Comparison of ENCODE assay signal across 8 mouse cellular contexts in the genomic region with DNA sequence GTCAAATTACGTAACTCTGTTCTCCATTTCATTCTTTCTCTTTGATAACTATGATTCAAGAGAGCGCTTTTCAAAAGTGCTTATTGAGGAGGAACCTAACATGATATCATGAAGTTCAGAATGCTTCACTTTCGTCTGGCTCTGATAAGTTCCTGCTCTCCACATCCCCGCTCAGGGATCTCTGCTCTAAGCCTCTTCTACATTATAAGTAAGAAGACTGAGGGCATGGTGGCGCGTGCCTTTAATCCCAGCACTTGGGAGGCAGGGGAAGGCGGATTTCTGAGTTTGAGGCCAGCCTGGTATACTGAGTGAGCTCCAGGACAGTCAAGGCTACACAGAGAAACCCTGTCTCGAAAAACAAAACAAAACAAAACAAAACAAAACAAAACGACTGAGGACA. TPM values are rescaled to one million over a fixed set of nuclear protein-coding genes. Genes with fewer than 3 reads are reported as not detected.
A peak's percentile ranks its signal among the peaks of the same experiment; 100 is the strongest.
DNase-seq lines count a peak whose midpoint lies in the region; ATAC-seq and TF ChIP-seq lines count a peak whose summit lies in the region.

No protein-coding gene starts in this region.

- TF ChIP-seq CTCF in lung, postnatal 0 days (IDR thresholded peaks at IDR 0.05) = no peak

- WGBS in embryonic facial prominence, embryonic 13.5 days = 16% methylated on average over 9 of the region's 9 CpGs
- 20% methylated on average over 9 of the region's 9 CpGs for WGBS in intestine, embryonic 16.5 days
- WGBS in lung, postnatal 0 days = 16% methylated on average over 9 of the region's 9 CpGs

- H3K27ac ChIP-seq in ES-E14 (ENCODE audit: insufficient read depth, low read depth, low read length, poor library complexity, severe bottlenecking) = no peak overlapping the region
- H3K27ac ChIP-seq in embryonic facial prominence, embryonic 13.5 days = peak overlapping the region; percentile 89
- no peak overlapping the region for H3K27ac ChIP-seq in intestine, embryonic 16.5 days (ENCODE audit: low read length)
- H3K27ac ChIP-seq in lung, postnatal 0 days (ENCODE audit: low read length) = no peak overlapping the region

- no peak for ATAC-seq in cerebellum, adult (ENCODE audit: insufficient number of reproducible peaks, low FRiP score, low TSS enrichment)
- no peak for ATAC-seq in embryonic facial prominence, embryonic 13.5 days (ENCODE audit: insufficient number of reproducible peaks, insufficient read depth, low FRiP score, low TSS enrichment, low read depth)
- ATAC-seq in intestine, embryonic 16.5 days = peak; percentile 8; the same call in 1 of the 2 replicates
- ATAC-seq in lung, postnatal 0 days = no peak

- no peaks in the 10 kb centered on the region for H3K9me3 ChIP-seq in ES-E14 (ENCODE audit: control insufficient read depth, insufficient read depth, low read depth, low read length)
- no peaks in the 10 kb centered on the region for H3K9me3 ChIP-seq in embryonic facial prominence, embryonic 13.5 days
- H3K9me3 ChIP-seq in intestine, embryonic 16.5 days (ENCODE audit: control insufficient read depth, low read length) = no peaks in the 10 kb centered on the region
- no peaks in the 10 kb centered on the region for H3K9me3 ChIP-seq in lung, postnatal 0 days (ENCODE audit: low read length)

- no peak for TF ChIP-seq EP300 in lung, postnatal 0 days (IDR thresholded peaks at IDR 0.05)

- H3K27me3 ChIP-seq in embryonic facial prominence, embryonic 13.5 days = no peaks in the 10 kb centered on the region
- peaks cover 2% of the 10 kb centered on the region; the same call in 1 of the 2 replicates for H3K27me3 ChIP-seq in intestine, embryonic 16.5 days (replicated peaks; ENCODE audit: control insufficient read depth, insufficient read depth, low read length)
- H3K27me3 ChIP-seq in lung, postnatal 0 days (replicated peaks; ENCODE audit: insufficient read depth, low read length) = no peaks in the 10 kb centered on the region

- H3K4me3 ChIP-seq in ES-E14 (ENCODE audit: insufficient read depth in 1 of 2, low read depth in 1 of 2, low read length in 2 of 2, poor library complexity in 1 of 2, severe bottlenecking in 1 of 2) = peak overlapping the region; percentile 87 to 90; a peak in 3 of 4 replicates
- peak overlapping the region; percentile 89 for H3K4me3 ChIP-seq in embryonic facial prominence, embryonic 13.5 days
- H3K4me3 ChIP-seq in intestine, embryonic 16.5 days (ENCODE audit: low read length) = peak overlapping the region; percentile 97
- peak overlapping the region; percentile 100 for H3K4me3 ChIP-seq in lung, postnatal 0 days (ENCODE audit: low read depth, low read length)

- H3K4me1 ChIP-seq in ES-E14 (ENCODE audit: control insufficient read depth in 2 of 2, insufficient read depth in 2 of 2, low read length in 2 of 2, poor library complexity in 1 of 2) = peaks cover 0 to 2% of the 10 kb centered on the region in 2 experiments; a peak in 1 of 4 replicates
- H3K4me1 ChIP-seq in embryonic facial prominence, embryonic 13.5 days = peaks cover 25% of the 10 kb centered on the region
- H3K4me1 ChIP-seq in intestine, embryonic 16.5 days (ENCODE audit: control insufficient read depth, insufficient read depth, low read length) = peaks cover 7% of the 10 kb centered on the region; the same call in 1 of the 2 replicates
- H3K4me1 ChIP-seq in lung, postnatal 0 days (ENCODE audit: insufficient read depth, low read depth, low read length) = no peaks in the 10 kb centered on the region

- peak overlapping the region; percentile 74 for H3K4me2 ChIP-seq in embryonic facial prominence, embryonic 13.5 days
- H3K4me2 ChIP-seq in intestine, embryonic 16.5 days (ENCODE audit: low read depth, low read length) = peak overlapping the region; percentile 93
- peak overlapping the region; percentile 78 for H3K4me2 ChIP-seq in lung, postnatal 0 days (replicated peaks; ENCODE audit: low read depth, low read length)

- peak; percentile 12 for DNase-seq in cerebellum, adult 11-12 months
- no peak for DNase-seq in ES-E14 (ENCODE audit: low read depth, low spot score)
- peak; percentile 5 for DNase-seq in lung, postnatal 0 days (ENCODE audit: low spot score)
- no peak for DNase-seq in urinary bladder, postnatal 14 days (ENCODE audit: low spot score)
- no peak for DNase-seq in testis, postnatal 14 days (ENCODE audit: low spot score)

- H3K36me3 ChIP-seq in ES-E14 (ENCODE audit: control insufficient read depth, insufficient read depth, low read length, poor library complexity, severe bottlenecking) = no peaks in the 10 kb centered on the region
- H3K36me3 ChIP-seq in embryonic facial prominence, embryonic 13.5 days = peaks cover 8% of the 10 kb centered on the region
- no peaks in the 10 kb centered on the region for H3K36me3 ChIP-seq in intestine, embryonic 16.5 days (ENCODE audit: control insufficient read depth, insufficient read depth, low read length)
- H3K36me3 ChIP-seq in lung, postnatal 0 days (ENCODE audit: insufficient read depth, low read length) = no peaks in the 10 kb centered on the region

- in situ Hi-C loops in ES-E14 (cut with MboI; ENCODE audit: low sequenced_read_pairs in 2 of 2, unreplicated experiment in 2 of 2) = no loop called here

- no peak overlapping the region for H3K9ac ChIP-seq in ES-E14 (ENCODE audit: insufficient read depth, low read depth, low read length, poor library complexity, severe bottlenecking)
- H3K9ac ChIP-seq in embryonic facial prominence, embryonic 13.5 days = peak overlapping the region; percentile 92
- peak overlapping the region; percentile 97; the same call in 1 of the 2 replicates for H3K9ac ChIP-seq in intestine, embryonic 16.5 days (ENCODE audit: low read depth, low read length)
- peak overlapping the region; percentile 84; the same call in 1 of the 2 replicates for H3K9ac ChIP-seq in lung, postnatal 0 days (replicated peaks; ENCODE audit: low read depth)

TF ChIP-seq in ES-E14, 5 proteins besides CTCF, POLR2A, EP300 and RAD21:
- TF ChIP-seq ZC3H11A (IDR thresholded peaks at IDR 0.05; ENCODE audit: borderline replicate concordance, low read depth, low read length) = no peak
- TF ChIP-seq CHD2 (IDR thresholded peaks at IDR 0.05; ENCODE audit: low read depth, low read length) = no peak
- no peak for TF ChIP-seq MAFK (IDR thresholded peaks at IDR 0.05; ENCODE audit: insufficient read depth, low read depth, low read length)
- TF ChIP-seq HCFC1 (IDR thresholded peaks at IDR 0.05; ENCODE audit: borderline replicate concordance, insufficient read depth, low read length) = no peak
- TF ChIP-seq ZNF384 (IDR thresholded peaks at IDR 0.05; ENCODE audit: low read depth, low read length) = no peak

RNA-seq across cellular contexts. Expression of gene Stx18, which starts 0.3 kb away (rescaled TPM):
- total RNA-seq in ES-E14 (2012; rRNA removed) = 11.0 and 16.8 TPM in 2 replicates
- polyA plus RNA-seq in embryonic facial prominence, embryonic 13.5 days (2015; fragmentation: Nextera tagmentation; extraction: Ambion mirVana) = 61.7 and 67.5 TPM in 2 replicates
- polyA plus RNA-seq in intestine, embryonic 16.5 days (2015; fragmentation: Nextera tagmentation; extraction: Ambion mirVana) = 34.4 and 35.8 TPM in 2 replicates
- 27.9 and 29.1 TPM in 2 replicates for polyA plus RNA-seq in lung, postnatal 0 days (2015; fragmentation: Nextera tagmentation; extraction: Ambion mirVana)

Comparison
In these comparisons a context has a peak if more than half of its experiments do, and no peak if none do; other contexts are left out.
1. DNase-seq: peak in cerebellum, adult 11-12 months (single experiment) and lung, postnatal 0 days (single experiment); none in ES-E14 (single experiment), urinary bladder, postnatal 14 days (single experiment) and testis, postnatal 14 days (single experiment).
2. Peak in every context shown above with its lines, with median percentiles within 50 percentile points of each other: H3K4me3 ChIP-seq and H3K4me2 ChIP-seq.